Mouse (Mus musculus) ES-Bruce4 (cell line): ENCODE results near the gene Asic2.

Experiments used
- CTCF ChIP-seq: IDR thresholded peaks from one replicate; pipeline ENCODE4 v1.8.1; 2011; ENCODE audit warnings: low read depth, low read length
- POLR2A ChIP-seq: IDR thresholded peaks from one replicate; pipeline ENCODE4 v1.8.1; 2011; ENCODE audit warnings: low read length; ENCODE audit not compliant: insufficient read depth

DNA sequence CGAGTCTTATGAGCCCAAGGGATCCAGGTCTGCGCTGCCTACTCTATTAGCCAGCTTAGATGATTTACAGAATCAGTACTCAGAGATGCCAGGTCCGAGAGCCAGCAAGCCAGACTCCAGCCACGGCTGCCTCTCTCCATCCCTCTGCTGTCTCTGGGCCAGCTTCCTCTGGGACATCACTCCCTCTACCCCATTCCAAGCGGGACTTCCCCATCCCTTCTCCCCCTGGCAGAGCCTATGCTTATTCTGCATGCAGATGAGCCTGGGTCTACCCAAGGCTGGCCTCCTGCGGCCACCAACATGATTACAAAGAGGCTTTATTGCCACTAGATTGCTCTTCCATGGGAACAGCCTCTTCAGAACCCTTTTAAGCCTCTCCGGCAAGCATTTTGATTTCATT, 850.2 kb downstream of the Asic2 start:
- TF ChIP-seq CTCF (no peak), POLR2A (no peak)
